Mouse (Mus musculus) urinary bladder, adult 2 months (tissue): ENCODE data around the gene Tfcp2l1. TPM values are rescaled to one million over a fixed set of nuclear protein-coding genes. Genes with fewer than 3 reads are reported as not detected.

Experiments
- polyA plus RNA-seq: library from polyadenylated mRNA; depleted of rRNA; stranded (reverse); fragments of >200 nt; gene quantifications from 2 replicates; pipeline ENCODE4 v1.2.3, GENCODE M21; 2012; rRNA removed

The Tfcp2l1 gene
- polyA plus RNA-seq, 1 experiment = 5.0 TPM

Other genes with a start within 250 kb of the Tfcp2l1 start
- gene Clasp1, start 238.9 kb upstream of the Tfcp2l1 start, polyA plus RNA-seq = 21.1 and 29.4 TPM in 2 replicates